Mouse (Mus musculus) lung, postnatal 0 days (tissue): ENCODE measurements around the gene Ptpn21.

Experiments used
- CTCF ChIP-seq: IDR thresholded peaks from 2 replicates; pipeline ENCODE4 v1.5.1; 2016; ENCODE audit warnings: antibody characterized with exemption, mild to moderate bottlenecking
- EP300 ChIP-seq: IDR thresholded peaks from 2 replicates; pipeline ENCODE4 v1.6.1; 2016; ENCODE audit warnings: antibody characterized with exemption, mild to moderate bottlenecking, control low read depth

GRCm38 (mm10) chr12:98703961-98704360, 33.2 kb downstream of the Ptpn21 start:
- TF ChIP-seq CTCF, result no peak
- no peak for TF ChIP-seq EP300
